Mouse (Mus musculus): ENCODE measurements around the gene 4930503B20Rik.

The 4930503B20Rik gene

DNA sequence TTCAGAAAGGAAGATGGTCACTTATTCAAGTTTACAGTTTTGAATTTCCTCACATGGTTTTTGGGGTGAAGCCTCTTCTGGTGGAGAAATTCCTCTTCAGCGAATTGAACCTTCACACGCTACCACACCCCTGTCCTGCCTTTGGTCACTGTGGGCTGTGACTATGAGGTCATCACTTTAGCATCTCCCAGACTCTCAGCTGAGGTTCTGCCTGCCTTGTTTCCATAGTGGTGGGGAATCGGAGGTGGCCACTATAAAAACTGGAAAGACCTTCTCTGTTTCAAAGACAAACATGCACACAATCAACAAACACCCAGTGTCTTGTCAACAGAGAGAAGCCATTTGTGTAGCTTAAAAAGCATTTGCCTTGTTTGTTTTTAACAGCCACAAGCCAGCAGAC is at the start of gene 4930503B20Rik:
Gene 4930503B20Rik (minus strand): TSS at position 101 of the 400 bp plus-strand sequence.
- in situ Hi-C loops (cut with MboI, MseI): no loop called here

DNA sequence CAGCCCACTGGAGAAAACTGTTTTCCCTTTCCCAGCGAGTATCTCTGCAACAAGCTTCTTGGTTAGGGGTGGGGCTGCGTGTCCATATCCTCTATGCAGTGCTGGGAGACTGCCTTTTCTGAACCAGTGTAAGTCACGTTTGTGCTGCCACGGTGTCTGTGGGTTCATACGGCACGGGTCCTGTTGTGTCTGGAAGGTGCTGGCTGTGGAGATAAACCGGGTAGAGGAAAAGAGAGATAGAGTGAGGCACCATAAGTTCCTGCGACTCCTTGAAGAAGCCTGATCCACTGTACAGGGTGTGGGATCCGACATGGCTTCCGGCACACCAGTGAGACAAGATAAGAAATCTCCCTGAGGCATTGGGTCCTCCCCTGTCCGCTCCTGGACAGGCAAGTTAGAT is 48.9 kb upstream of the 4930503B20Rik start:
- in situ Hi-C loops (cut with MboI, MseI): no loop called here

DNA sequence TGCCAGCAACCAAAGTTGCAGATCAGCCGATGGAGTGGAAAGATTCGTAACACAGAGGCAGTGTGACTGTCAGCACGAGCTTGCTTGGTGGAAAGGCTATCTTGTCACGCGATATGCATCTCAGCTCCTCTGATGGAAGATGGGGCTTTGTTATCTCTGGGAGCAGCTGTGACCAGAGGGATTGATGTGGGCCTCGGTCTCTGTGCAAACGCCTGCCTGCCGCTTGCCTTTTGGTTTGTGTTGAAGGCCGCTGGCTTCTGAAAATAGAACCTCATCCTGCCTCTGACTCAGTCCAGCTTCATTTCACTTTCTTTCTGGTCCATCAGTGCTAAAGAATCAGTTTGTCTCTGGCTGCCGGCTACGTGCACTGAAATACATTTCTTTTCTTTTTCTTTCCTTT is 47.9 kb upstream of the 4930503B20Rik start:
- in situ Hi-C loops (cut with MboI, MseI): no loop called here

DNA sequence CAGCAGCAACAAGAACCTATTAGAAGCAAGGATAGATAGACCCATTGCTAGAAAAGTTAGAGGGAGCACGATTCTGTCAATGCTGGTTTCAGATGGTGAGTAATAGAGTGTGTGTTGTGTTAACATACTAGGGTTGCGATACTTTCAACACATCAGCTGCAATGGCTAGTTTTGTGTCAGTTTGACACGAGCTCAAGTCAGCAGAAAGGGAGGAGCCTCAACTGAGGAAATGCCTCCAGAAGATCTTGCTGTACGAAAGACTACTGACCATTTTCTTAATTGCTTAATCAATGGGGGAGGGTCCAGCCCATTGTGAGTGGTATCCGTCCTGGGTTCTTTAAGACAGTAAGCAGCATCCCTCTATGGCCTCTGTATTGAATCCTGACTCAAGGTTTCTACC is 41.4 kb upstream of the 4930503B20Rik start:
- in situ Hi-C loops (cut with MboI, MseI): no loop called here

DNA sequence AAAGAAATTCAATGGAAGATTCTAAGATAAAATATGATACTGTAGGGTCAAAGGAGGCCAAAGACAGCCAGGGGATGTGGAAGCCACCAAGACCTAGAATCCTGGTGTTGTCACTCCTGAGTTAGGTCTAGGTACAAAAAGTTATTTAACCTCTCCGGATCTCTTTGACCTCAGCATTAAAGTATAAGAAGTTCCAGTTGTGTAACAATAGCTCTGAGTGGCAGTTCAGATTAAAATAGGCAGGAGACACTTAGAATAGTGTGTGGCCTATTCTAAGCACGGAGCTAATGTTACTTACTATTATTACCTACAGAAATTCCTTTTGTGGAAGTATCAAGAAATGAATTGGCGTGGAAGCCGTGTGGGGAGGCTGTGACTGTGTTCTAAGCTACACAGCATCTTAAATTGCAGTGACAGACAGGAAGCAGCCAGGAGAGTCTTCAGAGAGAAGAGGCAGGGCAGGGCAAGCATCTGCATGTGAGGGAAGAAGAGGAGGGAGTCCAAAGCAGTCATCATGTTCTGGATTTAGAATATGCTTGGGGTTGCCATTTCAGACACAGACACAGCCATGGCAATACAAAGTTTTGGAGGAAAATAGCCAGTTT is 36.1 kb upstream of the 4930503B20Rik start:
- in situ Hi-C loops (cut with MboI, MseI): no loop called here

DNA sequence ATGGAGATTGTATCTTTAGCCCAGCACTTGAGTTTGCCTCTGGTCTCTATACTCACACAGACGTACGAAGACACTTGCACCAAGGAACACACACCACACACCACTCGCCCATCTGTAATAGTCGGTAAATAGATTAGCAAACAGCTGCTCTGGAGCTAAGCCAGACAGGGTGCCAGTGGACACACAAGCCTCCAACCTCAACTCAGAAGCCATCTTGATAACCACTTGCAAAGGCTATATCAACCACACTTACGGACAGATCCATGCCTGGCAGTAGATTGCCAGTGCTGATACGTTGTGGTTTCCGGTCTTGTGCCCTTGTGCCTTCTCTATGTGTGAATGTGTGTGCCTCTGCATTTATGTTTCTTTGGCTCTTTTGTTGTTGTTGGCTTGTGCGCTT is 35.3 kb upstream of the 4930503B20Rik start:
- in situ Hi-C loops (cut with MboI, MseI): no loop called here

DNA sequence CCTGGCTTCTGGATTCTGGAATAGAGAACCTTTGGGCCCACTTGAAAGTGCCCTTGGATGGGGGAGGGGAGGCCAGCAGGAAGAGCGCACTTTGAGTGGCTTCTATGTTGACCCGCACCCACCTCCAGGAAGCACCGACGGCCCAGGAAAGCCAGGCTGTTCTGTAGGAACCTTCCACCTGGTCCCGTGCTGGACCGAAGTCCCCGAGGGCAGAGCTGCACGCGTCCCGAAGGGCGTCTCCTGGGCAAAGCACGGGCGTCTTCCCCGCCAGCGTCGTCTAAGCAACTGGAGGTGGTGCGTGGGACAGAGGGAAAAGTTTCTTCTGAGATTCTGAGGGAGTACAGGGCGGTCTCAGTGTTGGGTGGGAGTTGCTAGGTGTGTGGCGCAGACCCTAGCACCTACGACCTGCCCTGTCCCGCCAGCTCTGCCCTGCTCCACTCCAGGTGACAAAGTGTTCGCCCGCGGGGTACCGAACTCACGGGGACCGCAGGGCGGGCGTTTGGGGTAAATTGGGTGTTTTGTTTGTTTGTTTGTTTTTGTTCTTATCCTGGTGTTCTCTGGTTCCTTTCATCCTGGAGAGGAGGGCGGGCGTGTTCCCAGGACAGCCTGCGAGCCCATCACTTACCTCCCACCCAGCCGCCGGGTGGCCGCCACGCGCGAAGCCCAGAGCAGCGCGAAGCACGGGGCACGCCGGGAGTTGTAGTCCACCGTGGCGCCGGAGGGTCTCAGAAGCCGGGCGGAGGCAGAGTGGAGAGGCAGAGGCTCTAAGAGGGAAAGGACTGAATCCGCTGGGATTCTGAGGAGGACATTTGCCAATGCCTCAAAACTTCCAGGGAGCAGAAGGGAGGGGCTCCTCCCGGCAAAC is 33.9 kb upstream of the 4930503B20Rik start, which contains the start of gene Samd13:
Gene Samd13 (minus strand): TSS at position 782 of the 865 bp plus-strand sequence.
- in situ Hi-C loops (cut with MboI, MseI): no loop called here

DNA sequence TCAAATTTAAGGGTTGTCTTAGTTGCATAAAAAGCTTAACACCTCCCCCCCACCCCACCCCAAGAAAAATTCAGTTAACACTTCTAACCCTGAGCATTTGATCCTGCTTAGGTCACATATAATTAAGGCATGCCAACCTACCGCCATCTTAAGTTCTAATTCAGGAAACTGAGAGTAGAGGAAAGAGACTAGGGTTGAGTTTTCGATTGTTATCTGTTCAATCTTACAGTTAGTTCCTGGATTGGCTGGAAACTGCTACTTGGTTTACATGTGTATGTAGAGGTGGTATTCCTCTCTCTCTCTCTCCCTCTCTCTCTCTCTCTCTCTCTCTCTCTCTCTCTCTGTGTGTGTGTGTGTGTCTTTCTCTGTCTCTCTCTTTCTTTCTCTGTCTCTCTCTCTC is 32.0 kb upstream of the 4930503B20Rik start:
- in situ Hi-C loops (cut with MboI, MseI): no loop called here

DNA sequence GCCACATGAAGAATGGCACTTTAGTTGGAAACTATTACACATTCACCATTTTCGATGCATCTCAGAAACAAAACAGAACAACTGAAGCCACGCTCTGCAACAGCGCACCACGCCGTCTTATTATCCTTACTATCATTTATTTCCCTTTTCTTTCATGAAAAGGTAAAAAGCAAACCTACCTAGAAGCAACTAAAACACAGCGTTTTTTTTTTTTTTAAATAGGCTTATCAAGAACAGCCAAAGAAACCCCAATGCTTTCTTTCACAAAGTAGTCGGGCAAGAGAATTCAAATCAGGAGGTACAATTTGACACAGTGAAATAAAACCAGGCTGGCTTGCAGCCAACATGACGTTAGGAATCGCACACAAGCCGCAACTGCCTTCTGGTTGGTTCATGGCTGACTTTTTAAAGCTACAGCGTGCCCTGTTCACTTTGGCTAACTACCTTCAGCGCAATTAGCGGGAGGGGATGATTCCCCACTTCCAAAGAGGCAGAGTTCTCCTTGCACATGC is 31.1 kb upstream of the 4930503B20Rik start:
- in situ Hi-C loops (cut with MboI, MseI): no loop called here

DNA sequence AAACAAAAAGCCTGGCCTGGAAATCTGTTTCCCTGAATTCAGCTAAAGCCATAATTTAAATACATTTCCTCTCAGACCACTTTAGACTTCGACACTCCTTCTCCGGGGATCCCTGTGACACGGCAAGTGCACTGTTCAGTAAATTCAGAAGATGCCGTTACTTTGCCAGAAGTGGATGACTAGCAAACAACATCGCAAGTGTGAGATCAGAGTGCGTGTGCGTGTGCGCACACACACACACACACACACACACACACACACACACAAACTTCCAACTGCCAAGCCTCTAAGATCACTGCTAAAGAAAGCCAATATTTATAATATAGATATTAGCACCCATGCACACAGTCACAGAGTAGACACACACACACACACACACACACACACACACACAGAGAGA is 30.6 kb upstream of the 4930503B20Rik start:
- in situ Hi-C loops (cut with MboI, MseI): no loop called here

DNA sequence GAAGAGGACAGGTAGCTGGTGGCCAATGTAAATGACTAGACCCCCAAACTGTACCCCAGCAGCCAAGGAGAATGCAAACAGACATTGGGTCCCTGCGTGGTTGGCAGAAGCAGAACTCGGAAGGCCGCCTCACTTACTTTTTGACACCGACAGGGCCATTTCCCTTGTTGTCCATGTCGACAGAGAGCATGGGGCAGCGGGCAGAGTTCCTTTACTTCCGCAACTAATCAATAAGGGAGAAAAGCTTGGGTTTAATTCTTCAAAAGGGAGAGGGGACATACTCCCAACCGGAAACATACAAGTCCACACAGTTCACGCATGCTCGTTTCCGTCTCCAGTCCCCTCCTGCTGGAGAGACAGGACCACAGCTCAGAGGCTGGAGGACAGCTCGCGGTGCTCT is 29.5 kb upstream of the 4930503B20Rik start:
- in situ Hi-C loops (cut with MboI, MseI): no loop called here

DNA sequence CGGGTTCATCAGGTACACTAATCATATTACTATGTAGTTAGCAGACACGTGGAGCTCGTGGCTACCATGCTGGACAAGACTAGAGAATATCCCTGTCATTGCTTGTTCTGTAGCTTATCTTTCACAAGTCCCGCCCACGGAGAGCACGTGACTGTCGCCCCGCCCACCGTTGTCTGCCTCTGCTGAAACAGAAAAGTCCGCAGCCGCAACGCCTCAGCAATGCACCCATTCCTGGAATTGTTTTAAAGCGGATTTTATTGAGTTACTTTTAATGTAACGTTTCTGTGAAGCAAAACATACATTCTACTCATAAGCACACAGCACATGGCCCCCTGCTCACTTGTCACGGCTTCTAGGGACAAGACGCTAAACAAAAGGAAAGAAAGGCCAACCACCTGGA is 28.5 kb upstream of the 4930503B20Rik start:
- in situ Hi-C loops (cut with MboI, MseI): no loop called here

DNA sequence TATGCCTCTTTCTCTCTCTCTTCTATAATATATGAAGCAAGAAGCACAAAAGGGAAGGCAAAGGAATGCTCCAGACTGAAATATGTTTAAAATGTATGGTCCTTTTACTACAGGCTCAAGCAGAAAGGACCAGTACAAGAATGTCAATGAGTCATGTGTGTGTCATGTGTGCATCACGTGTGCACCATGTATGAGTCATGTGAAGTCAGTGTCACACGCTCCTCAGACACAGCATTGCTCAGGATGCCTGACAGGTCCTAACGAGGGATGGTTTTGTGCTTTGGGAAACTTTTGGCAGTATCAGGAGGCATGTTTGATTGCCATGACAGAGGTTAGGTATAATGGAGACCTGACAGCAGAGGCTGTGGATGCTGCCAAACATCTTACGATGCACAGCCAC is 25.1 kb upstream of the 4930503B20Rik start:
- in situ Hi-C loops (cut with MboI, MseI): no loop called here

DNA sequence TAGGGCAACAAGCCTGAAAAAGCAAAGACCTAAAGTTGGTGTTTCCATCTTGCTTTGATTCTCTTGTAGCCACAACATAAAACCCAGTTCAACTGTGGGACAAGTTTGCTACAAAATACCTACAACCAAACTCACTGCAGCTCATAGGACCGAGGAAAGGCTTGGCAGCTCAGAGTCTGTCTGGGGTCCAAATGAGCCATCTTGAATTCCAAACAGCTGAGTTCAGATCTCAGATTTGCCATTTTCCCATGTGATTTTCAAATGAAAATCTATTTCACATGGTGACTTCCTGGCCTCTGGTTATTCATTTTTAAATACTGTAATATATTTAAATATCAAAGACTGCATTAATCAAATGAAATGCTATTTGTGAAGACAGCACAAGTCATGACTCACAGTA is 24.0 kb upstream of the 4930503B20Rik start:
- in situ Hi-C loops (cut with MboI, MseI): no loop called here

DNA sequence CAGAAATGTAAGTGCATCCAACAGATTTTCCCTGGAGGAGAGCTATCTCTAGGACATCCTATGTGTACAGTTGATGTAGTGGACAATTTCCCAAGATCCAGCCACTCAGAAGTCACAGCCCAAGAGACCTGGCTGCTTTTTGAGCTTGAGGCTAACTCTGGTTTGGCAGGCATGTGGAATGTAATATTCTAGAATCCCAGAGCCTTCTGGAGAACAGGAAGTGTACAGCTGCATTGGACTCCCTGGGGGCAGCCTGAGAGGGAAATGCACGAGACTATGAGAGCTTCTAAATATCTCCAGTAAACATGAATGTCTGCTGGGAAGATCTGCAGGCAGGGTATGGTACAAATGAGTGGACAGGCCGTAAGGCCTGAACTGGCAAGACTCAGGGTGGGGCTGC is 20.0 kb upstream of the 4930503B20Rik start:
- in situ Hi-C loops (cut with MboI, MseI): no loop called here

DNA sequence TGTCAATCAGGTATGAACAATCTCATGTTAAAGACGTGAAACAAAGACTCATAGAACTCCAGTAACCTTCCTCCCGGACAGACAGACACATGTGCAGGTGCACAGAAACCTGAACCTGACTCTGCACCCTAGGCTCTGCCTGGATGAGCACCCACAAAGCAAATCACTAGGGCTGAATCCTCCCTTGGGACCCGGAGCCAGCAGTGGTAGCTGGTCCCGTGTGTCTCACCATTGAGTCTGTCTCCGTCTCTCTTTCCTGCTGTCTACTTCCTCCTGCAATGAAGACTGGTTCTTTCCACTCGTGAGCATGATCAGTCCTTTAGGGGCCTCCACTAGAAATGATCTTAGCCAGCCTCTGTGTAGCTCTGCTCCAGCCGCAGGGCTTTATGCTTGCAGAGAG is 10.8 kb upstream of the 4930503B20Rik start:
- in situ Hi-C loops (cut with MboI, MseI): no loop called here

DNA sequence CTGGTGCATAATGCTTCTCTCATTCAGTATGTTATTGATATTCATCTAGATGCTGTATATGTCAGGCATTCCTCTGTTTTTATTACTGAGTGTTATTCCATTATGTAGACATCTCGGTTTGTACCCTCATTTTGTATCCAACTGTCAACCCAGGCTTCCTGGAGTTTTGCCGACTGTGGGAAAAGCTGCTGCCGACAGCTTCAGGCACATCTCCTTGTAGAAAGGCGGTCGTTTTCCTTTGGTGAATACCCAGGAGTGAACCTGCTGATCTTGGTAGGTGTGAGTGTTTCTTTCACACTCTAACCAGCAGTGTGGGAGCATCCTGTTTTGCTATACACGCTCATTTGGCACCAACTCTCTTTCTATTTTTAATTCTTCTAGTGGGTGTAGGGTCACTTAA is 9.9 kb upstream of the 4930503B20Rik start:
- in situ Hi-C loops (cut with MboI, MseI): no loop called here

DNA sequence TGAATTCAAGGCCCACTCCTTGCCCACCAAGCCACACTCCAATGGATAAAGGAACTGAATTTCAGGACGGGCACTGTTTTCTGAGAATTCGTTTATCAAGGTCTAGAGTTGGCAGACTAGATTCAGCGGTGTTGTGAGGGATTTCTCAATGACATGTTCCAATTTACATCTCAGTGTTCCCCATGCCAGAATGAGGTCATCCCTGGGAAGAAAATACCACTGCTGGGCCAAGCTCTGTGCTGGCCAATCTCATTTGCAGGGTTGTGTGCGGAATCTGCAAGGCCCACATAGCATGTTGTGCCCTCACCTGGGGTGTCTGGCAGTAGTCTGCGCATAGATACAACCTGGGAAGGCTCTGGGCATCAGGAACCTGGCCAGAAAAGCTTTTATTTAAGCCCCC is 8.2 kb upstream of the 4930503B20Rik start:
- in situ Hi-C loops (cut with MboI, MseI): no loop called here

DNA sequence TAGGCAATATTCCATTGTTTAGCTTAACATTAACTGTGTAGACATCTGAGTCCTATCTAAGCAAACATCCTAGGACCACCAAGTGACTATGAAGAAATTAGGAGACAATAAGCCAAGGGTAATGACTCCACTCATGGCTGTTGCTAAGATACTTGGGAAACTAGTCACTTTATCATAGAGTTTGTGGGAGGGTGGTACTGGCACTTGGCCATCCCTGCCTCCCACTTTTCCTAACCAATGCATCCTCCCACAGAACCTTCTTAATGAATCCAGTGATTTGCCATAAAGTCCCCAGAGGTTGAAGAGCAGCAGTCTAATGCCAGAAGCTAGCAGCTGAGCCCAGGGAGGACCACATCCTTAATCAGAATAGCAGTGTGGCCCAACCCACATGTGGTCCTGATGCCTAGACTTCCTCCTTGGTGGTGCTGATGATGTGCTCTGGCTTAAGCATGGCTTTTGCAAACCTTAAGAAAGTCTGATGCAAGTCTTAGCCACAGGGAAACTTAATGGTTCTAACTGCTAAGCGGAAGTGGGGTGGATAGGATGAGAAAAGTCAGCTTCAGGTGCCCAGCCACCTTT is 7.0 kb upstream of the 4930503B20Rik start:
- in situ Hi-C loops (cut with MboI, MseI): no loop called here

DNA sequence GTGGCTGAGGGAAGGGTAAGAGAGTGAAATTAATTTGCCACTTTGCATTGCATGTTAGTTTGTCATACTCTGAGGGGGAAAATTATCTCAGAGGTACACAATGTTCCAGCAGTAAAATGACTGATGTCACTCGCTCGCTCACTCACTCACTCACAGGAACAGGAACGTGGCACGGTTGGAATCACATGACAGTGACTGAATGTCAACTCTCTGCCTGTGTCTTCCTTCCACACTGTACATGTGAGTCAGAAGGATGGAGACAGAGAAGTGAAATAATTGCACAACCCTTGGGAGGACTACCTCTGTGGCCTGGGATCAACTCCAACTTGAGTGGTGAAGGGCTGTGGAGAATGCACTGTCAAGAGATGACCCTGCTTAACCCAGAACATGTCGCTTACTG is 6.3 kb upstream of the 4930503B20Rik start:
- in situ Hi-C loops (cut with MboI, MseI): no loop called here

DNA sequence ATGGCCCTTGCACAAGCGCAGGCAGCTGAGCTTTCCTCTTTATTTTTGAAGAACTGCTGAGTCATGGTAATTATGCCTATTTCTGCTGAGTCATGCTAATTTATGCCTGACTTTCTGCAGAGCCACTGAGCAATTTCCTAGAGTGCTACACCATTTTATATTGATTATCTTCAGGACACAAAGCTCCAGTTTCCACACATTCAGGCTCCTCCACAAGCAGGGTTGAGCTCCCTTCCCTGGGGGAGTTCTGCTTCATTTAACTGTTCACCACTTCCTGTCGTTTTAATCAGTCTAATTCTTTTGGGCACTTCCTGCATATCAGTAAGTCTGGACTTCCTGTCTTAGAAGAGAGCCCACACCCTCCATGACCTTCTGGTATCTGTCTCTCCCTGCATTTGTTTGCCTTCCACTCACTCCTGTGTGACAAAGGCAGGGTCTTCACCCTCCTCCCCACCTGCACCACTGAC is 4.0 kb upstream of the 4930503B20Rik start:
- in situ Hi-C loops (cut with MboI, MseI): no loop called here

DNA sequence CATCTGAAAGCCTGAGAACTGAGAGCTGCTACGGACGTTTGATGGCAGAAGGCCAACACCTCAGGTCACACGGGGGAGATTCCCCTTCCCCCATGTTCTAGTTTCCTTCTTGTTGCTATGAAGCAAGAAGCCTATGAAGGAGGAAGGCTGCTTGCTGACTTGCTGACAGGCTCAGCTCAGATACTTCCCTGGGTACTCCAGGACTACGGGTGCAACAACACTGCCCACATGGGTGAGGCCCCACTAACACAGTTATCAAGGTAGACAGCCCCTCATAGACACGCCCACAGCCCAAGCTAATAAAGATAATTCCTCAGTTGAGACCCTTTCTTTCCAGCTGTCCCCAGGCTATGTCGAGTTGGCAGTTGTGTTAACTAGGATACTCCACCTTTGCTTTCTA is 2.6 kb upstream of the 4930503B20Rik start:
- in situ Hi-C loops (cut with MboI, MseI): no loop called here

DNA sequence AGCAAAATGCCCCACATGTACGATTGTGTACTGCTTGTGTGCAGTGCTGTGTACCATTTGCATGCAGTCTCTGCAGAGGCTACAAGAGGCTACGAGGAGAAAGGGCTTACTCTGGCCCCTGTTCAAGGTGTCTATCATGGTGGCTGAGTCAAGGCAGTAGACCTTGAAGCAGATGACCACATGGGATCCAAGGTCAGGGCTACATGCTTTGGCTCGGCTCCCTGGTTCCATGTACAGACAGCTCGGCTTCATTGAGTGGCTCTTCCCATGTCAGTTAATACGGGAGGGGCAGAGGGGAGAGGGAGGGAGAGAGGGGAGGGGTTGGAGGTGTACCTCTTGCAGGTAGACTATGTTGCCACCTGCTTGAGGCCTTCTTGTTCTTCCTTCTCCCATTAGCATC is 1.3 kb upstream of the 4930503B20Rik start:
- in situ Hi-C loops (cut with MboI, MseI): no loop called here
